In the genomic region with DNA sequence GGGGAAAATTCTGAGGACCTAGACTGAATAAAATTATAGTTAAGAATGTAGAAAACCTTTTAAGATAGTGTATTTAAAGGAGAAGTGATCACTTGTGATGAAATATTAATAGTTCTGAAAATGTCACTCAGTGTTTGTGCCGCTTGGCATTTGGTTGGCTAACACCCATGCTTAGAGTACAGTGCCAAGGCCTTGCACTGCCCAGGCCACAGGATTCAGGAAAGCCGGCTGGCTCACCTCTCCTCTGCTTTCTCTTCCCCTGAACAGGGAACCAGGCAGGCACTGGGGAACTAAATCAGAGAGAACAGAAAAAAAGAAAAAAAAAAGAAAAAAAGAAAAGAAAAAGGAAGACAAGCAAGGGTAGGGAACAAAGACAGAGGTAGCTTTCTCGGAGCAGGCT, we compare ENCODE assay signal across 19 mouse cellular contexts. TPM values are rescaled to one million over a fixed set of nuclear protein-coding genes. Genes with fewer than 3 reads are reported as not detected.
DNase-seq lines count a peak whose midpoint lies in the region; ATAC-seq and TF ChIP-seq lines count a peak whose summit lies in the region.
"Had no signal": no experiment of that assay in that cellular context is flagged by ENCODE, and none has a peak within 500 bp of the region (broad histone marks: within the 10 kb centered on the region; RNA-seq: fewer than 3 reads in every experiment).

No protein-coding gene starts in this region.

- H3K27me3 ChIP-seq in cerebellum, adult 2 months (ENCODE audit: control insufficient read depth, insufficient read depth, low read length), result no peaks in the 10 kb centered on the region
- H3K27me3 ChIP-seq in midbrain, embryonic 11.5 days (ENCODE audit: control insufficient read depth, insufficient read depth, low read length), result peaks cover 9% of the 10 kb centered on the region
- peaks cover 6% of the 10 kb centered on the region for H3K27me3 ChIP-seq in midbrain, embryonic 16.5 days (ENCODE audit: control insufficient read depth, insufficient read depth, low read depth, low read length)

- H3K9me3 ChIP-seq in midbrain, embryonic 11.5 days (ENCODE audit: control insufficient read depth, low read length), result no peaks in the 10 kb centered on the region
- H3K9me3 ChIP-seq in midbrain, embryonic 16.5 days (replicated peaks; ENCODE audit: control insufficient read depth, low read length, poor library complexity, severe bottlenecking), result no peaks in the 10 kb centered on the region
- H3K9me3 ChIP-seq: embryonic facial prominence, embryonic 13.5 days; embryonic facial prominence, embryonic 15.5 days; forebrain, embryonic 10.5 days; forebrain, embryonic 12.5 days had no signal

- no peak overlapping the region for H3K4me2 ChIP-seq in midbrain, embryonic 11.5 days
- H3K4me2 ChIP-seq in midbrain, embryonic 16.5 days (ENCODE audit: low read length), result no peak overlapping the region
- H3K4me2 ChIP-seq: embryonic facial prominence, embryonic 13.5 days; embryonic facial prominence, embryonic 15.5 days; forebrain, embryonic 12.5 days had no signal

- H3K4me1 ChIP-seq in cerebellum, adult 2 months (ENCODE audit: control insufficient read depth, insufficient read depth, low read length), result peaks cover 10% of the 10 kb centered on the region
- H3K4me1 ChIP-seq in midbrain, embryonic 11.5 days (ENCODE audit: control insufficient read depth, insufficient read depth, low read length), result peaks cover 10% of the 10 kb centered on the region
- H3K4me1 ChIP-seq in midbrain, embryonic 16.5 days (ENCODE audit: control insufficient read depth, insufficient read depth, low read length), result peaks cover 7% of the 10 kb centered on the region; the same call in 1 of the 2 replicates
- H3K4me1 ChIP-seq: embryonic facial prominence, embryonic 13.5 days; embryonic facial prominence, embryonic 15.5 days had no signal

- TF ChIP-seq CTCF in cerebellum, adult 2 months (IDR thresholded peaks at IDR 0.05; ENCODE audit: borderline replicate concordance, insufficient read depth, low read depth, low read length), result no peak

- no peak for TF ChIP-seq POLR2A in cerebellum, adult 2 months (IDR thresholded peaks at IDR 0.05; ENCODE audit: borderline replicate concordance, insufficient read depth, low read length)

- no peak for ATAC-seq in midbrain, embryonic 11.5 days (ENCODE audit: low FRiP score)
- ATAC-seq in midbrain, embryonic 16.5 days, result no peak
- ATAC-seq: forebrain, embryonic 14.5 days; forebrain, embryonic 16.5 days had no signal

- H3K4me3 ChIP-seq in cerebellum, adult 2 months (replicated peaks; ENCODE audit: insufficient read depth, low read depth, low read length), result no peak overlapping the region
- H3K4me3 ChIP-seq in midbrain, embryonic 11.5 days (ENCODE audit: low read depth, low read length), result no peak overlapping the region
- no peak overlapping the region for H3K4me3 ChIP-seq in midbrain, embryonic 16.5 days (ENCODE audit: low read depth, low read length)
- H3K4me3 ChIP-seq: embryonic facial prominence, embryonic 13.5 days; embryonic facial prominence, embryonic 15.5 days; erythroblast, embryonic 14.5 days; forebrain, embryonic 10.5 days; forebrain, embryonic 12.5 days had no signal

- no peaks in the 10 kb centered on the region for H3K36me3 ChIP-seq in midbrain, embryonic 11.5 days (ENCODE audit: control insufficient read depth, insufficient read depth, low read length)
- no peaks in the 10 kb centered on the region for H3K36me3 ChIP-seq in midbrain, embryonic 16.5 days (ENCODE audit: control insufficient read depth, insufficient read depth, low read length)
- H3K36me3 ChIP-seq: embryonic facial prominence, embryonic 13.5 days; embryonic facial prominence, embryonic 15.5 days; forebrain, embryonic 10.5 days; forebrain, embryonic 12.5 days had no signal

- 79% methylated on average over 3 of the region's 3 CpGs for WGBS in cerebellum, adult 2 months
- 85% methylated on average over 3 of the region's 3 CpGs for WGBS in midbrain, embryonic 11.5 days
- WGBS in midbrain, embryonic 16.5 days, result 71% methylated on average over 3 of the region's 3 CpGs

- DNase-seq in cerebellum, postnatal 14 days, result peak; percentile 50 to 66
- no peak for DNase-seq in cerebellum, adult 2 months
- peak; percentile 14 for DNase-seq in midbrain, embryonic 11.5 days (ENCODE audit: low spot score, missing footprints)
- DNase-seq: adrenal gland, adult 2 months; adrenal gland, postnatal 10 days; adrenal gland, postnatal 25 days; cerebellum, adult 11 months; cerebellum, adult 18-20 months; cerebellum, adult 9-11 months; embryo, embryonic 11 days had no signal

- no peak overlapping the region for H3K9ac ChIP-seq in midbrain, embryonic 11.5 days (ENCODE audit: low read length)
- H3K9ac ChIP-seq in midbrain, embryonic 16.5 days (ENCODE audit: low read depth, low read length), result no peak overlapping the region
- H3K9ac ChIP-seq: embryonic facial prominence, embryonic 13.5 days; embryonic facial prominence, embryonic 15.5 days; forebrain, embryonic 12.5 days had no signal

- no peak overlapping the region for H3K27ac ChIP-seq in cerebellum, adult 2 months (ENCODE audit: insufficient read depth, low read length)
- H3K27ac ChIP-seq in midbrain, embryonic 11.5 days (ENCODE audit: low read depth, low read length), result no peak overlapping the region
- H3K27ac ChIP-seq in midbrain, embryonic 16.5 days (ENCODE audit: low read length), result no peak overlapping the region
- H3K27ac ChIP-seq: embryonic facial prominence, embryonic 13.5 days; embryonic facial prominence, embryonic 15.5 days; forebrain, embryonic 10.5 days; forebrain, embryonic 12.5 days had no signal

RNA-seq across cellular contexts. Expression of a gene that starts 2.2 kb away (rescaled TPM):
- polyA plus RNA-seq in cerebellum, adult 2 months (2012; rRNA removed), result 0.57 and 0.80 TPM in 2 replicates
- polyA plus RNA-seq in midbrain, embryonic 11.5 days (2014; fragmentation: Nextera tagmentation; extraction: Ambion mirVana), result 0.75 and 0.99 TPM in 2 replicates
- polyA plus RNA-seq in midbrain, embryonic 16.5 days (2015; fragmentation: Nextera tagmentation; extraction: Ambion mirVana), result 1.3 and 1.9 TPM in 2 replicates
- polyA plus RNA-seq: adrenal gland, adult 2 months; C2C12; embryonic facial prominence, embryonic 13.5 days; embryonic facial prominence, embryonic 15.5 days; erythroblast, embryonic 14.5 days had no signal

RNA-seq across cellular contexts. Expression of a gene that starts 14.7 kb away (rescaled TPM):
- 13.4 and 13.7 TPM in 2 replicates for polyA plus RNA-seq in cerebellum, adult 2 months (2012; rRNA removed)
- 1.6 and 1.8 TPM in 2 replicates for polyA plus RNA-seq in midbrain, embryonic 11.5 days (2014; fragmentation: Nextera tagmentation; extraction: Ambion mirVana)
- 13.7 TPM in 2 replicates for polyA plus RNA-seq in midbrain, embryonic 16.5 days (2015; fragmentation: Nextera tagmentation; extraction: Ambion mirVana)
- polyA plus RNA-seq: C2C12; erythroblast, embryonic 14.5 days had no signal

Comparison
In these comparisons a context has a peak if more than half of its experiments do, and no peak if none do; other contexts are left out.
1. DNase-seq: peak in cerebellum, postnatal 14 days (2 of 2) and midbrain, embryonic 11.5 days (single experiment); none in cerebellum, adult 2 months (0 of 2).